ENCODE assay signal across 7 mouse cellular contexts in the genomic region with DNA sequence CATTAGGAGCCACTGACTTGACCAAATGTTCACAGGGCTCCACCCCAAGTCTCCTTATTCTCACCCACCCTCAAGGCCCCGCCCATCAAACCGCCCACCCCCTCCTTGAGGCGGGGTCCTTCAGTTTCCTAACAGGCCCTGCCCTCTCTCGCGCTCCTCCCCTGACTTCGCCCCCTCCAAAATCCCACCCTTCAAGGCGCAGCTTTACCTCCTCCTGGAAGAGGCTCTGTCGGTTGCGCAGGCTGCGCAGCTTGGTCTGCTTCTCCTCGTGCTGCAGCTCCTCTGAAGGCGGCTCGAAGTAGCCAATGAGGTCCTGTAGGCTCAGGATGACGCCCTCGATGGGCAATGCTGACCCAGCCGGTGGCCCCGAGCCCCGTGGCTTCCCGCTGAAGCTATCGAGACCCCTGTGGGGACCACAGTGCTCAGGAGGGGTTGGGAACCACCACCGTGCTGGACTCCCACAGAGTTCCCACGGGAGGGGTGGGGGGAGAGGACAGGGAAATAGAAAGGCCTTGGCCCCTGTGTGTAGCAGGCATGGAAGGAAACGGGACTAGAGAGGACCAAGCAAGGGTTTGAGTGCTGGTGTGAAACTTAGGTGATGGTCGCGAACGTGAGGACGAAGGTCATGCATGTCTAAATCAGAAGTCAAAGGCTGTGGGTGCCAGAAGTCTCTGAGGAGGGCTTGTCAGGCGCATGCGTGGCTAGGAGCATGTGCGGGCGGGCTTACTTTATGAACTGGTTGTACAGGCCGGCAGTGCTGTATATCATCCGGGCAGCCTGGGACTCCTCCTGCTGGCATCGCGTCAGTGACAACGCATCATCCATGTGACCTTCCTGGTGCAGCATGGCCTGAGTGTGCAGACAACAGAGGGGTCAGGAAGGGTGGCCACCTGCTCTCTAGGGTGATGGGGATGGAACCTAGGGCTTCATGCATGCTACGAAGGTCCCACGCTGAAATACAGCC. TPM values are rescaled to one million over a fixed set of nuclear protein-coding genes. Genes with fewer than 3 reads are reported as not detected.
DNase-seq lines count a peak whose midpoint lies in the region; ATAC-seq lines count a peak whose summit lies in the region.

No protein-coding gene starts in this region.

- ATAC-seq in intestine, embryonic 14.5 days (replicated peaks; ENCODE audit: low FRiP score, low TSS enrichment, low read depth), result peak; percentile 75; the same call in 1 of the 2 replicates
- ATAC-seq in midbrain, embryonic 15.5 days (replicated peaks), result 0 out of 2 replicates have a peak, but pooled peaks have one; percentile 30

- intact Hi-C loops in left cerebral cortex, postnatal 25 days (cut with DNase I), result no loop called here

- peak overlapping the region; percentile 35; the same call in 1 of the 2 replicates for H3K9ac ChIP-seq in intestine, embryonic 14.5 days (ENCODE audit: low read length)
- no peak overlapping the region for H3K9ac ChIP-seq in midbrain, embryonic 15.5 days

- peak; percentile 93 for DNase-seq in R1 (ENCODE audit: low read depth, low spot score)
- peak; percentile 73 to 79 for DNase-seq in adrenal gland, postnatal 36 days
- peak; percentile 56 for DNase-seq in forelimb bud, embryonic 11.5 days (ENCODE audit: low read depth, low spot score)
- DNase-seq in intestine, embryonic 14.5 days (ENCODE audit: low spot score), result peak; percentile 66
- peak; percentile 24 to 47 for DNase-seq in left cerebral cortex, postnatal 25 days (ENCODE audit: low spot score in 2 of 2)
- peak; percentile 46 for DNase-seq in thymus, postnatal 25 days

- H3K9me3 ChIP-seq in intestine, embryonic 14.5 days (ENCODE audit: control insufficient read depth, low read length), result no peaks in the 10 kb centered on the region
- no peaks in the 10 kb centered on the region for H3K9me3 ChIP-seq in midbrain, embryonic 15.5 days

- H3K4me2 ChIP-seq in intestine, embryonic 14.5 days (ENCODE audit: low read length), result peak overlapping the region; percentile 50
- peak overlapping the region; percentile 39 for H3K4me2 ChIP-seq in midbrain, embryonic 15.5 days

- H3K27ac ChIP-seq in intestine, embryonic 14.5 days (ENCODE audit: low read depth), result no peak overlapping the region
- H3K27ac ChIP-seq in midbrain, embryonic 15.5 days, result no peak overlapping the region

- 26% methylated on average over 38 of the region's 38 CpGs for WGBS in intestine, embryonic 14.5 days
- WGBS in midbrain, embryonic 15.5 days, result 29% methylated on average over 38 of the region's 38 CpGs

- H3K4me1 ChIP-seq in intestine, embryonic 14.5 days (replicated peaks; ENCODE audit: control insufficient read depth, insufficient read depth, low read length), result peaks cover 9% of the 10 kb centered on the region; the same call in 1 of the 2 replicates
- H3K4me1 ChIP-seq in midbrain, embryonic 15.5 days, result peaks cover 4% of the 10 kb centered on the region; the same call in 1 of the 2 replicates

- no peaks in the 10 kb centered on the region for H3K27me3 ChIP-seq in intestine, embryonic 14.5 days (replicated peaks; ENCODE audit: control insufficient read depth, insufficient read depth, low read length)
- no peaks in the 10 kb centered on the region for H3K27me3 ChIP-seq in midbrain, embryonic 15.5 days (replicated peaks)

- peak overlapping the region; percentile 13; the same call in 1 of the 2 replicates for H3K4me3 ChIP-seq in intestine, embryonic 14.5 days (ENCODE audit: low read depth, low read length)
- H3K4me3 ChIP-seq in midbrain, embryonic 15.5 days, result peak overlapping the region; percentile 11; the same call in 1 of the 2 replicates

- H3K36me3 ChIP-seq in intestine, embryonic 14.5 days (ENCODE audit: control insufficient read depth, insufficient read depth, low read length), result no peaks in the 10 kb centered on the region
- H3K36me3 ChIP-seq in midbrain, embryonic 15.5 days (replicated peaks), result no peaks in the 10 kb centered on the region

RNA-seq across cellular contexts. Expression of a gene that starts 15.7 kb away (rescaled TPM):
- total RNA-seq in adrenal gland, postnatal 36 days (2021), result under 1 TPM; 0.20 to 0.23 TPM
- polyA plus RNA-seq in intestine, embryonic 14.5 days (2014; fragmentation: Nextera tagmentation; extraction: Ambion mirVana), result 0.70 and 0.80 TPM in 2 replicates
- 1 to 10 TPM; 4.7 to 8.9 TPM for total RNA-seq in left cerebral cortex, postnatal 25 days (2021)
- polyA plus RNA-seq in midbrain, embryonic 15.5 days (2015; fragmentation: Nextera tagmentation; extraction: Ambion mirVana), result 11.8 and 12.4 TPM in 2 replicates

RNA-seq across cellular contexts. Expression of a gene that starts 25.4 kb away (rescaled TPM):
- 1 to 10 TPM; 1.2 to 1.6 TPM for total RNA-seq in adrenal gland, postnatal 36 days (2021)
- polyA plus RNA-seq in intestine, embryonic 14.5 days (2014; fragmentation: Nextera tagmentation; extraction: Ambion mirVana), result 0.54 and 0.96 TPM in 2 replicates
- total RNA-seq in left cerebral cortex, postnatal 25 days (2021), result 1 to 10 TPM; 1.1 to 1.8 TPM
- 0.90 and 0.95 TPM in 2 replicates for polyA plus RNA-seq in midbrain, embryonic 15.5 days (2015; fragmentation: Nextera tagmentation; extraction: Ambion mirVana)

RNA-seq across cellular contexts. Expression of a gene that starts 46.8 kb away (rescaled TPM):
- 10 to 100 TPM; 10.6 to 12.8 TPM for total RNA-seq in adrenal gland, postnatal 36 days (2021)
- polyA plus RNA-seq in intestine, embryonic 14.5 days (2014; fragmentation: Nextera tagmentation; extraction: Ambion mirVana), result 25.9 and 26.1 TPM in 2 replicates
- total RNA-seq in left cerebral cortex, postnatal 25 days (2021), result 10 to 100 TPM; 35.9 to 40.6 TPM
- 21.8 and 27.9 TPM in 2 replicates for polyA plus RNA-seq in midbrain, embryonic 15.5 days (2015; fragmentation: Nextera tagmentation; extraction: Ambion mirVana)

Comparison
In these comparisons a context has a peak if more than half of its experiments do, and no peak if none do; other contexts are left out.
1. DNase-seq: peak in every context shown above with its lines; median percentile 93 in R1; 76 in adrenal gland, postnatal 36 days; 66 in intestine, embryonic 14.5 days; 56 in forelimb bud, embryonic 11.5 days; 46 in thymus, postnatal 25 days; 36 in left cerebral cortex, postnatal 25 days.
2. RNA of a gene that starts 15.7 kb away (total RNA-seq): 4.7 to 8.9 TPM in left cerebral cortex, postnatal 25 days; 0.20 to 0.23 TPM in adrenal gland, postnatal 36 days; every median in the first group is over 4 times any median in the second.